Mouse (Mus musculus) bone marrow macrophage, adult 2 months (primary cell): ENCODE results near the gene Ckm. TPM values are rescaled to one million over a fixed set of nuclear protein-coding genes. Genes with fewer than 3 reads are reported as not detected.

Source experiments
- H3K27ac ChIP-seq: 2 replicates; pipeline ENCODE4 v1.5.1; 2012; ENCODE audit warnings: low read depth, low read length; ENCODE audit not compliant: insufficient read depth
- H3K4me1 ChIP-seq: 2 replicates; pipeline ENCODE4 v1.6.1; 2012; ENCODE audit warnings: low read length; ENCODE audit not compliant: control insufficient read depth, insufficient read depth
- H3K4me3 ChIP-seq: 2 replicates; pipeline ENCODE4 v1.5.1; 2012; ENCODE audit warnings: mild to moderate bottlenecking, low read length, moderate library complexity; ENCODE audit not compliant: insufficient read depth
- CTCF ChIP-seq: IDR thresholded peaks from 2 replicates; pipeline ENCODE4 v1.5.1; 2012; ENCODE audit warnings: low read depth, mild to moderate bottlenecking, low read length, moderate library complexity
- POLR2A ChIP-seq: IDR thresholded peaks from 2 replicates; pipeline ENCODE4 v1.6.1; 2012; ENCODE audit warnings: mild to moderate bottlenecking, low read depth, low read length, borderline replicate concordance
- polyA plus RNA-seq: library from polyadenylated mRNA; stranded (reverse); fragments of >200 nt; gene quantifications from 2 replicates; pipeline ENCODE4 v1.2.4, GENCODE M21; 2012; ENCODE audit not compliant: missing spikeins, insufficient read depth, insufficient read length

Gene Ckm
- polyA plus RNA-seq, 1 experiment = not detected

DNA sequence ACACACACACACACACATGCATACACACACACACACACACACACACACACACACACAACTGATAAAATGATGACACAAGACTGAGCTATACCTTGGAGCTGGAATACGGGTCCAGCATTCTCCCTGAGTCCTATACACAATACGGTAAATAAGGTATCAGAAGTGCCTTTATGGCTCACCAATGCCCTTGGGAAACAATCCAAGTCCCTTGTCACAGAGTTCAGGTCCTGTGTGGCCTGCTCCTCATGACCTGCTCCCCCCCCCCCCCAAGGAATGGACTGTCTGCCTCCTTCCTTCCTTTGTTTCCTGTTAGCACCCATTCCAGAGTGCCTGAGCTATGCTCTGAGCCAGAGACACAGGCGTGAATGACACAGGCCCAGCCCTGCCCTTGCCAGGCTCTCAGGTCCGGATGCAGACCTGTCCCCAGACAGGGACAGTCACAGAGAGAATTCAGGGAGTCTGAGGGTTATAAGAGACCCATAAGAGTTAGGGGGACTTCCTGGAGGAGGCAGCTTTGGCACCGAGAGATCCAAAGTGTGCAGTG, 62.1 kb downstream of the Ckm start:
- no peak overlapping the region for H3K4me3 ChIP-seq

DNA sequence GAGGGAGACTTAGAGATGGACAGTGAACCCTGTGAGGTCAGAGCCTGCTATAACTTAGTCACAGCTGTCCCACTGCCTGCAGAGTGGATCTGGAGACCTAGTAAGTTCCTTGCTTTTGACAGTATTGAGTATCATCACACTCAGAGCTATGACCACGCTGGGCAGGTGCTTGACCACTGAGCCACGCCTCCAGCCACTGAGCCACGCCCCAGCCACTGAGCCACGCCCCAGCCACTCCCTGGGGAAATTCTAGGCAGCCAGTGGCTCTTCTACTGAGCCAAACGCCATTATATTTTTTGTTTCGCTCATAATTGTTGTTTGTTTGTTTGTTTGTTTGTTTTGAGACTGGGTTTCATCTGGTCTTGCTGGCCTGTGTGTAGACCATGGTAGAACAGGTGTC, 63.1 kb downstream of the Ckm start:
- H3K27ac ChIP-seq = no peak overlapping the region
- peaks cover 38% of the 10 kb centered on the region for H3K4me1 ChIP-seq

More for the DNA sequence above, 62.1 kb downstream of the Ckm start:
- TF ChIP-seq POLR2A (no peak), CTCF (no peak)
- Histone ChIP-seq H3K27ac (0 out of 2 replicates have a peak overlapping the region, but pooled peaks have one; percentile 46), H3K4me1 (peaks cover 36% of the 10 kb centered on the region)

DNA sequence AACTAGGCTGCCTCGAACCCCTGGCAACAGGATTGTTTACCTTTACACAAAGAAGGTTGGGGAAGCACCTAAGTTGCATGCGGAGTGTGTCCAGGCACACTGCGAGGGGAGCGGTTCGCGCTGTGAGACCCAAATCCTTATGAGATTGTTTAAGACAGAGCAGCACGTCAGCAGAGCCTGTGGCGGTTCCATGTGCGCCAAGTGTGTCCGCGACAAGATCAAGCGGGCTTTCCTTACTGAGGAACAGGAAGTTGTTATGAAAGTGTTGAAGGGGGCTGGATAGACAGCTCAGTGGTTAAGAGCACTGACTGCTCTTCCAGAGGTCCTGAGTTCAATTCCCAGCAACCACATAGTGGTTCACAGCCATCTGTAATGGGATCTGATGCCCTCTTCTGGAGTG, 63.7 kb downstream of the Ckm start:
- Histone ChIP-seq H3K4me1 (peaks cover 43% of the 10 kb centered on the region), H3K27ac (0 out of 2 replicates have a peak overlapping the region, but pooled peaks have one; percentile 4), H3K4me3 (no peak overlapping the region)
- TF ChIP-seq POLR2A = no peak
- no peak for TF ChIP-seq CTCF

More for the DNA sequence above, 63.1 kb downstream of the Ckm start:
- H3K4me3 ChIP-seq = no peak overlapping the region
- TF ChIP-seq CTCF (no peak), POLR2A (no peak)

DNA sequence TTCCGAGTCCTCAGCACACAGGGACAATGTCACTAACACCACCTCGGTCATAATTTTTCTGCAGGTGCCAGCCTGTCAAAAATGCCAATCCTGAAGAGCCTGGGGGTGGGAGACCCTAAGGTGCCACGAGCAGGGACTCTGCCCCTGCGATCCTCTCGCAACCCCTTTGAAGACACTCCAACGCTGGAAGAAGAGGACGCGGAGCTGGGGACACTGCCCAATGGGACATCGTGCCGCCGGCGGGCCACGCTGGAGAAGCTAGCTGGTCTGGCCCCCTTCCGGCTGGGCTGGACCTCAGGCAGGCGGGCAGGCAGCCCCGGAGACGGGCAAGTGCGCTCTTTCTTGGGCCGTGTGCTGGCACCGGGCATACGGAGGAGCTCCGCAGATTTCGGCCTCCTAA, 64.8 kb downstream of the Ckm start:
- Histone ChIP-seq H3K27ac (no peak overlapping the region), H3K4me1 (peaks cover 49% of the 10 kb centered on the region), H3K4me3 (no peak overlapping the region)
- TF ChIP-seq POLR2A (no peak), CTCF (no peak)

DNA sequence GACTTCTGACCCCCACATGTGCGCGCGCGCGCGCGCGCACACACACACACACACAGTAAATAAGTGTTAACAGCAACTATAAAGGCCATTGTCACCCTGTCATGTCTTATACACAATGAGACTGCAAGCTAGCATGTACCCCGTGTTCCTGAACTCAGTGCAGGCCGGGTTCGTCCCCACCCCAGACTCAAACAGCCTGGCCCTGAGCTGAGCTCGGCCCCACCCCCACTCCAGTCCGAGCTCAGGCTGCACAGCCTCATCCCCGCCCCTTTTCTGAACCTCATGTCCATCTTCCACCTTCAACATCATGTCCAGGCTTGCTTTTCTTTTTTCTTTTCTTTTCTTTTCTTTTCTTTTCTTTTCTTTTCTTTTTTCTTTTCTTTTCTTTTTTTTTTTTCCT, 65.7 kb downstream of the Ckm start:
- Histone ChIP-seq H3K4me3 (no peak overlapping the region), H3K27ac (no peak overlapping the region), H3K4me1 (peaks cover 50% of the 10 kb centered on the region)
- TF ChIP-seq POLR2A (no peak), CTCF (no peak)

DNA sequence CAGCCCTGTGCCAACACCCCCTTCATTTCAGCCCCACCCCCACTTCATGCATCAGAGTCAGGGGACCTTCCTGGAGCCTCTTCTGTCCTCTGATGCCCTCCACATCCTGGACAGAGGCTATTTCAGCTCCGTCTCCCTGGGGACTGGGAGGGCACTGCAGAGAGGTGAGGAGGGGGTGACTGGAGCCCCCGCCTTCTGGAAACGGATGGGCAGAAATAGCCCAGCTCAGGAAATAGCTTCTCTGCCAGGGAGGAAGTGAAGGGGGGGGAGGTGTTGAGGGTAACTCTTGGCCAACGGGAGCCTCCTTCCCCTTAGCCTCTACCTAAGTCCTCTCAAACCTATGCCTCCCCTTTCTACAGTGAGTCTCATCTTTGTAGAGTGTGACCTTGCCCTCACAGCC, 67.8 kb downstream of the Ckm start:
- no peak for TF ChIP-seq POLR2A
- no peak for TF ChIP-seq CTCF
- H3K4me3 ChIP-seq = no peak overlapping the region; the same call in 1 of the 2 replicates
- H3K27ac ChIP-seq = peak overlapping the region; percentile 26

More for the DNA sequence above, 67.8 kb downstream of the Ckm start:
- peaks cover 32% of the 10 kb centered on the region for H3K4me1 ChIP-seq

Other genes with a start within 250 kb of the Ckm start
- not detected in 2 replicates for gene Gipr, start 238.6 kb upstream of the Ckm start, polyA plus RNA-seq
- gene Eml2, start 228.4 kb upstream of the Ckm start, polyA plus RNA-seq = 12.2 and 17.8 TPM in 2 replicates
- gene Gpr4, start 192.2 kb upstream of the Ckm start, polyA plus RNA-seq = not detected in 2 replicates
- gene Opa3, start 176.4 kb upstream of the Ckm start, polyA plus RNA-seq = 20.0 and 22.0 TPM in 2 replicates
- 178 and 187 TPM in 2 replicates for gene Vasp, start 133.0 kb upstream of the Ckm start, polyA plus RNA-seq
- gene Ppm1n, start 124.7 kb upstream of the Ckm start, polyA plus RNA-seq = 0.93 and 4.2 TPM in 2 replicates
- gene Rtn2, start 122.2 kb upstream of the Ckm start, polyA plus RNA-seq = 1.4 and 2.0 TPM in 2 replicates
- 0.68 TPM in 1 of 2 replicates, not detected in the other for gene Fosb, start 94.7 kb upstream of the Ckm start, polyA plus RNA-seq
- gene Ercc1, start 60.0 kb upstream of the Ckm start, polyA plus RNA-seq = 30.7 and 35.4 TPM in 2 replicates
- gene Cd3eap, start 45.3 kb upstream of the Ckm start, polyA plus RNA-seq = 7.8 and 8.4 TPM in 2 replicates
- gene Ppp1r13l, start 45.0 kb upstream of the Ckm start, polyA plus RNA-seq = 1.6 and 4.0 TPM in 2 replicates
- gene Ercc2, start 22.8 kb upstream of the Ckm start, polyA plus RNA-seq = 14.5 and 18.9 TPM in 2 replicates
- gene Klc3, start 672 bp upstream of the Ckm start, polyA plus RNA-seq = 0.95 TPM in 1 of 2 replicates, not detected in the other
- 21.3 and 21.4 TPM in 2 replicates for gene Mark4, start 54.0 kb downstream of the Ckm start, polyA plus RNA-seq
- not detected in 2 replicates for gene Exoc3l2, start 58.6 kb downstream of the Ckm start, polyA plus RNA-seq
- gene Bloc1s3, start 103.6 kb downstream of the Ckm start, polyA plus RNA-seq = 9.7 and 11.0 TPM in 2 replicates
- gene Trappc6a, start 103.6 kb downstream of the Ckm start, polyA plus RNA-seq = 51.4 and 57.0 TPM in 2 replicates
- not detected in 2 replicates for gene Nkpd1, start 113.1 kb downstream of the Ckm start, polyA plus RNA-seq
- gene Ppp1r37, start 158.3 kb downstream of the Ckm start, polyA plus RNA-seq = 19.3 and 25.7 TPM in 2 replicates
- 0.60 TPM in 1 of 2 replicates, not detected in the other for gene Zfp296, start 172.5 kb downstream of the Ckm start, polyA plus RNA-seq
- 51.6 and 52.0 TPM in 2 replicates for gene Gemin7, start 172.8 kb downstream of the Ckm start, polyA plus RNA-seq
- gene Clasrp, start 199.7 kb downstream of the Ckm start, polyA plus RNA-seq = 41.1 and 53.9 TPM in 2 replicates
- gene Relb, start 224.7 kb downstream of the Ckm start, polyA plus RNA-seq = 33.2 and 35.7 TPM in 2 replicates